Mouse (Mus musculus) kidney, adult 11 months (tissue): ENCODE measurements around the gene Clec2l.
"Not testable (repeated sequence)": the region's sequence is repeated elsewhere in the genome, so short reads cannot be mapped to it uniquely, and the experiment has no call there.

Experiments
- DNase-seq: peaks from one replicate; pipeline ENCODE4 v3.0.0; 2022

Clec2l gene

GRCm38 (mm10) chr6:38662714-38663615 lies at the start of gene Clec2l:
TSS of gene Clec2l (plus strand) at chr6:38663069.
- DNase-seq = no peak

- no peak for DNase-seq
Measured at GRCm38 (mm10) chr6:38622406-38622805, 40.5 kb upstream of the Clec2l start.

- no peak for DNase-seq
Measured at GRCm38 (mm10) chr6:38623457-38623856, 39.4 kb upstream of the Clec2l start.

GRCm38 (mm10) chr6:38624439-38624838 lies 38.4 kb upstream of the Clec2l start:
- DNase-seq = no peak

- DNase-seq = no peak
Measured at GRCm38 (mm10) chr6:38626086-38626485, 36.8 kb upstream of the Clec2l start.

- no peak for DNase-seq
Measured at GRCm38 (mm10) chr6:38627081-38627480, 35.8 kb upstream of the Clec2l start.

GRCm38 (mm10) chr6:38627486-38627885 lies 35.4 kb upstream of the Clec2l start:
- no peak for DNase-seq

- no peak for DNase-seq
Measured at GRCm38 (mm10) chr6:38629556-38629955, 33.3 kb upstream of the Clec2l start.

- no peak for DNase-seq
Measured at GRCm38 (mm10) chr6:38632826-38633225, 30.0 kb upstream of the Clec2l start.

GRCm38 (mm10) chr6:38634461-38634860 lies 28.4 kb upstream of the Clec2l start:
- no peak for DNase-seq

- peak; percentile 38 for DNase-seq
Measured at GRCm38 (mm10) chr6:38635941-38636851, 26.7 kb upstream of the Clec2l start.

- peak; percentile 72 for DNase-seq
Measured at GRCm38 (mm10) chr6:38636852-38637618, 25.8 kb upstream of the Clec2l start, which contains the start of gene Klrg2. TSS of gene Klrg2 (minus strand) at chr6:38637242.

- no peak for DNase-seq
Measured at GRCm38 (mm10) chr6:38640401-38640800, 22.5 kb upstream of the Clec2l start.

- DNase-seq = no peak
Measured at GRCm38 (mm10) chr6:38641228-38641627, 21.6 kb upstream of the Clec2l start.

- DNase-seq = no peak
Measured at GRCm38 (mm10) chr6:38641645-38642044, 21.2 kb upstream of the Clec2l start.

- no peak for DNase-seq
Measured at GRCm38 (mm10) chr6:38642593-38642992, 20.3 kb upstream of the Clec2l start.

- DNase-seq = no peak
Measured at GRCm38 (mm10) chr6:38643039-38643438, 19.8 kb upstream of the Clec2l start.

- DNase-seq = no peak
Measured at GRCm38 (mm10) chr6:38649545-38649944, 13.3 kb upstream of the Clec2l start.

- peak; percentile 30 for DNase-seq
Measured at GRCm38 (mm10) chr6:38650263-38650937, 12.5 kb upstream of the Clec2l start.

GRCm38 (mm10) chr6:38661626-38662025 lies 1.2 kb upstream of the Clec2l start:
- DNase-seq = no peak

GRCm38 (mm10) chr6:38669580-38669979 lies 6.7 kb downstream of the Clec2l start:
- DNase-seq = no peak

- not testable (repeated sequence) for DNase-seq
Measured at GRCm38 (mm10) chr6:38670488-38670887, 7.6 kb downstream of the Clec2l start.
